Mouse (Mus musculus) heart, embryonic 15.5 days (tissue): ENCODE results near the gene Slc6a5. TPM values are rescaled to one million over a fixed set of nuclear protein-coding genes. Genes with fewer than 3 reads are reported as not detected.

Experiments
- ATAC-seq: fragments of 200-750 bp; cut with Nextera tagmentation; replicated peaks from 2 replicates; pipeline ENCODE4 v1.8.0; 2017; ENCODE audit warnings: low read depth, moderate TSS enrichment; ENCODE audit not compliant: insufficient number of reproducible peaks, insufficient read depth, low FRiP score
- H3K27ac ChIP-seq: fragments of 300-500 bp; sonication (generic); 2 replicates; pipeline ENCODE4 v1.5.1; 2015; ENCODE audit warnings: mild to moderate bottlenecking, inconsistent platforms
- H3K27me3 ChIP-seq: fragments of 300-500 bp; sonication (generic); 2 replicates; pipeline ENCODE4 v1.6.1; 2015; ENCODE audit warnings: inconsistent platforms
- H3K36me3 ChIP-seq: fragments of 300-500 bp; sonication (generic); 2 replicates; pipeline ENCODE4 v1.6.1; 2015; ENCODE audit warnings: mild to moderate bottlenecking, inconsistent platforms
- H3K4me1 ChIP-seq: fragments of 300-500 bp; sonication (generic); replicated peaks from 2 replicates; pipeline ENCODE4 v1.6.1; 2015; ENCODE audit warnings: inconsistent platforms
- H3K4me2 ChIP-seq: fragments of 300-500 bp; sonication (generic); 2 replicates; pipeline ENCODE4 v1.6.1; 2015; ENCODE audit warnings: inconsistent platforms, mild to moderate bottlenecking, moderate library complexity
- H3K4me3 ChIP-seq: fragments of 300-500 bp; sonication (generic); 2 replicates; pipeline ENCODE4 v1.5.1; 2015; ENCODE audit warnings: mild to moderate bottlenecking, inconsistent platforms
- H3K9ac ChIP-seq: fragments of 300-500 bp; sonication (generic); 2 replicates; pipeline ENCODE4 v1.6.1; 2015; ENCODE audit warnings: mild to moderate bottlenecking, inconsistent platforms
- H3K9me3 ChIP-seq: fragments of 300-500 bp; sonication (generic); replicated peaks from 2 replicates; pipeline ENCODE4 v1.6.1; 2016; ENCODE audit warnings: inconsistent platforms
- WGBS: fragments of 180-500 bp; shearing (Covaris S2); methylation state at CpG from one replicate; pipeline ENCODE4 v1.1.7; 2015; ENCODE audit warnings: mixed read lengths; 5-methylcytosine and 5-hydroxymethylcytosine counted together
- polyA plus RNA-seq: library from polyadenylated mRNA; unstranded; fragments of >200 nt; fragmentation: Nextera tagmentation; extraction: Ambion mirVana; gene quantifications from 2 replicates; pipeline ENCODE4 v1.2.1, GENCODE M21; 2015

The Slc6a5 gene
- polyA plus RNA-seq, 1 experiment from 2014 or later = not detected

DNA sequence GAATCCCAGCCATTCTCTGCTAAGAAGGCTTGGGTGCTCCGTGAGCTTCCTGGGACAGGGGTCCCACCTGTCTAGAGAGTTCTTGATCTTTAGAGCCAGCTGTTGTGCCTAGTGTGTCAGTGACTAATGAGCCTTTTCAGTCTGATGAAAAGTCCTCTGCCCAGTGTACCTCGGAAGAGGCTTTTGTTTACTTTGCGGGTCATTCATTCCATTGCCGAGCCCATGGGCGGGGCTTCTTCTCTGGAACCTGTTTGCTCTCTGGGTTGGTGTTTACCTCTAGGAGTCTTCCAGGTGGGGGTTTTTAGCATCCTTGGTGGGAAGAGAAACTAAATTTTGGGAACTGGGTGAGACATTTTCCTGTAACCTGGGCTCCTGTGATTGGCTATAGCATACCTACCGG lies 74.8 kb downstream of the Slc6a5 start:
- Histone ChIP-seq H3K4me1 (no peaks in the 10 kb centered on the region), H3K9me3 (no peaks in the 10 kb centered on the region), H3K4me3 (no peak overlapping the region), H3K4me2 (no peak overlapping the region), H3K27ac (no peak overlapping the region), H3K36me3 (no peaks in the 10 kb centered on the region), H3K27me3 (peaks cover 14% of the 10 kb centered on the region; the same call in 1 of the 2 replicates), H3K9ac (no peak overlapping the region)
- 39% methylated on average over 6 of the region's 6 CpGs for WGBS
- no peak for ATAC-seq

DNA sequence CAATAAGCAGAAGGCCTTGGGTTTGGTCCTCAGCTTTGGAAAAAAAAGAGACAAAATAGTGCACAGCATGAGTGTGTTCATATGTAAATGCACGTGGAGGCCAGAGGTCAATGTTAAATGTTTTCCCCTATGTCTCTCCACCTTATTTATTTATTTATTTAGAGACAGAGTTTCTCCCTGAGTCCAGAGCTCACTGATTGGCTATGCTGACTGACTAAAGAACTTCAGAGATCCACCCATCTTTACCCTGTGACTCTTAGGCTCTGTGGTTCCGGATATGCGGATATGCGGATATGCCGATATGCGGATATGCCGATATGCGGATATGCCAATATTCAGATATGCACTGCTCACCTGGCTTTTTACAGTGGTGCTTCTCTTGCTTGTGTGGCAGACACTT lies 76.0 kb downstream of the Slc6a5 start:
- no peak for ATAC-seq
- Histone ChIP-seq H3K27ac (no peak overlapping the region), H3K4me2 (no peak overlapping the region), H3K4me1 (no peaks in the 10 kb centered on the region), H3K4me3 (no peak overlapping the region), H3K9me3 (no peaks in the 10 kb centered on the region), H3K36me3 (no peaks in the 10 kb centered on the region), H3K27me3 (peaks cover 4% of the 10 kb centered on the region; the same call in 1 of the 2 replicates), H3K9ac (no peak overlapping the region)
- WGBS = 89% methylated on average over 8 of the region's 8 CpGs

DNA sequence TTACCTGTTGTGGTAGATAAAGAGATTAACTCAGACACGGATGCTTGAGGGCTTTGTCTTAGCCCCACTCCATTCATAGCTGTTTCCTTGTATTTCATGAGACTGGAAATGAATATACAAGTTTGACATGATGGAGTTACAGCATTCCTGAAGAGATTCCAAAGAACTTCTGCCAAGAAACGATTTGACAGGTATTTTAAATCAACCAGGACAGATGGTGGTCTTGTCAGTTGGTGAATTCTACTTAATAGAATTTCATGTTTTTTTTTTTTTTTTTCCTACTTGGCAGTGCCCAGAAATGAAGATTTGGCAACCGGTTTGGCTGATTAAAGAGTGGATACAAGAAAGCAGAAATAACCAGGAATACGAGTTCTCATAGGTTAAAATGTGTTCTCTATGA lies 89.4 kb downstream of the Slc6a5 start:
- H3K4me1 ChIP-seq = no peaks in the 10 kb centered on the region
- no peak overlapping the region for H3K4me3 ChIP-seq
- ATAC-seq = no peak
- no peaks in the 10 kb centered on the region for H3K36me3 ChIP-seq
- H3K27ac ChIP-seq = no peak overlapping the region
- 68% methylated on average over 4 of the region's 4 CpGs for WGBS
- no peak overlapping the region for H3K4me2 ChIP-seq
- H3K27me3 ChIP-seq = no peaks in the 10 kb centered on the region
- H3K9me3 ChIP-seq = no peaks in the 10 kb centered on the region
- no peak overlapping the region for H3K9ac ChIP-seq

DNA sequence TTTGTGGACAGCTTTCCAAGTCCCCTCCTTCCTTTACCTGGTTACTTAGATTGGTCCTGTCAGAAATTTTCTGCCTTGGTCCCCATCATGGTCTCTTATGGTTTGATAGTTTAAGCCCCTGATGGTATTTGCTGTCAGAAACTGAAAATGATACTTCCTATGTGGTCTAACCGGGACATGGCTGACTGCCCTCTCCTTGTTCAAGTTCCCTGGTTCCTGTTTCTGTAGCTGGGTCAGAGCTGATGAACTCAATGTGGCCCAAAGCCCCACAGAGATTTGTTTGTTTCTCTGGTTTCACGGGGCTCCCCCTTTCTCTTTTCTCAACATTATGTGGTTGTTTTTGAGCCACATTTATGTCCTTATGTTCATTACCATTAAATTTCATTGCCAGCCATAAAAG lies 95.3 kb downstream of the Slc6a5 start:
- 46% methylated on average over 2 of the region's 2 CpGs for WGBS

More for the DNA sequence above, 95.3 kb downstream of the Slc6a5 start:
- Histone ChIP-seq H3K9ac (no peak overlapping the region), H3K27ac (no peak overlapping the region), H3K4me1 (no peaks in the 10 kb centered on the region), H3K9me3 (no peaks in the 10 kb centered on the region), H3K4me2 (no peak overlapping the region), H3K27me3 (no peaks in the 10 kb centered on the region), H3K4me3 (no peak overlapping the region), H3K36me3 (no peaks in the 10 kb centered on the region)
- no peak for ATAC-seq

Other genes starting within 250 kb of the Slc6a5 start
- gene Htatip2, start 151.0 kb upstream of the Slc6a5 start, polyA plus RNA-seq = 11.6 and 15.3 TPM in 2 replicates
- gene Prmt3, start 131.8 kb upstream of the Slc6a5 start, polyA plus RNA-seq = 41.1 and 43.6 TPM in 2 replicates
- 0.31 and 0.67 TPM in 2 replicates for gene Nell1, start 64.7 kb downstream of the Slc6a5 start, polyA plus RNA-seq